Mouse (Mus musculus): ENCODE measurements around the gene Med4.

Med4 gene

DNA sequence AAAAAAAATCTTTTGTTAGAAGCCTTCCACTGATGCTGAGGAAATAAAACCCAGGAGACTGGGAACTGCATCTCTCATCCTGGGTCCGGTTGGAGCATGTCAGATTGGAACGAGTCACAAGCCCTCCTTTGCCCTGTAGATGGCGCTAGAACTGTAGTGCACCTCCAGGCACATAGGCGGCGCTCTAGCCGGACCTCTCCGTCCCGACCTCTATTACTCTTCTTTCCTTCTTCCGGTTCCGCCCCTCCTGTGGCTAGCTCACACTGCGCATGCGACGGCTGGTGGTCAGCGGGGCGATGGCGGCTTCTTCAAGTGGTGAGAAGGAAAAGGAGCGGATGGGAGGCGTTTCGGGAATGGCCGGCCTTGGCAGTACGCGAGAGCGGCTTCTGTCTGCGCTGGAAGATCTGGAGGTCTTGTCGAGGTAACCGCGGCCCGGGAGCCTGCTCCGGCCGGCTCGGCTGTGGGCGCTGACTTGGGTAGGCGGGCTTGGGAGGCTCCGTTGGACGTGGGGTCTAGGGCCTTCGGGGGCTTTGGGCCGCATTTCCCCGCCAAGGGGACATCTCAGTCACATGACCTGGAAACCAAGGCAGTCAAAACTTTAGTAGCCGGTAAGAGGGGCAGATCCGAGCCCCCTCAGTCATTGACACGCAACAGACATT, at the start of gene Med4:
Med4 (plus strand) TSS at position 261 of the 659 bp plus-strand sequence.
- peak; percentile 95 for DNase-seq (ENCODE audit: low read depth, low spot score)

DNA sequence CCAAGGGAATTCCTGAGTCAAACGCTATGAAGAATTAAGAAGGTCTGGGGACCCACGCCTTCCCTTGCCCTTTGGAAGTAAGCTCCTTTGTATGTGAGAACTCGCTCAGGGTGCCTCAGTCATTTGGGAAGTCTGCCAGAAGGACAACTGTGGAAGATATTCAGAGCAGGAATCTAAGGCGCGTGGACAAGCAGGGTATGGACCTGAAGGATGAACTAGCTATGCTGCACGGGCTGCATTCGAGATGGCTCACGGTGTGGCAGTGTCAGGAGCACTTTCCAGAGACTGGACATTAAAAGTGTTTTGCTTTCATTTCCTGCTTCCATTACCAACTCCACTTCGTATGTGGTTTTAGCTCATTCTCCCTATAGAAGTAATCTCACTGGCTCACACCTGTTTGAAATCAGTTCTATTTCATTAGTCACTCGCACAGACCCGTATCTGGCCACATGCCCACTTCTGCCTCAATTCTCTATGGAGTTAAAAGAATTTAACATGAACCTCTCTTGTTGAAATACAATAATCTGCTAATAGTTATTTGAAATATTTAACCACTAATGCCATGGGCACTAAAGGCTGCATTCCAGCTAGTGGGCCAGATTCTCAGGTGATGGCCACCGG, 49.2 kb upstream of the Med4 start:
- no peak for DNase-seq (ENCODE audit: low read depth, low spot score)

GRCm38 (mm10) chr14:73462211-73462610, 47.6 kb upstream of the Med4 start:
- DNase-seq (ENCODE audit: low read depth, low spot score), result no peak

DNA sequence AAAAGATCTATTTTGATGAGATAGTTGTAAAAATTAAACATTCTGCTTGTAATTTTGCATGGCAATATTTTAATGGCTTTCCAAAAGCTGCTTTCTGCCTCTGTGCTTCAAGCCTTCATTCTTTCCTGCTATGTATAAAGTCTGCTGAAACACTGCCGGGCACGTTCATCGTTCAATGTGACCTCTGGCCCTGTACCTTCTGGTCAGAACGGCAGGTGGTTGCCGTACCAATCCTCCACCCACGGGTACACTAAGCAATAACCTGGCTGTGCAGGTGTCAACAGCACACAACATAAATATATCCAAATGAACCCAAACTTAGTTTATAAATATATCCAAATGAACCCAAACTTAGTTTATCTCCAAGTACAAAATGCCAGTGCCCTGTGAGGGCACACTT, 42.1 kb upstream of the Med4 start:
- no peak for DNase-seq (ENCODE audit: low read depth, low spot score)

DNA sequence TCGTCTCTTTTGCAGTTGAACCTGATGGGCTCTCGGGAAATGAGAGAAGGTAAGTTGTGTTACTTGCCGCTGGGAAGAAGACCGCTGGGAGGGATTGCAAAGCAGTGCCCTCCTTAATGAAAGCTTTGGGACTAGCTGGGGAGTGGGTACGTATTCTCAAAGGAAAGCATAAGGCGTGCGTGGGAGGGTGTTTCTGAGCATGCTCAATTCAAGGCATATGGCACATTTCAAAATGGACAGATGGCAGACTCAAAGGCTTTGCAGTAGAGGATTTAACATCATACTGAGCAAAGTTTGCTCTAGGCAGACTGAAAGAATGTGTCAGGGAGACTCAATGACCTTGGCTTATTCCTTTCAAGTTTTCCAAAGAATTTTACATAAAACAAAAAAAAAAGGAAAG, 40.3 kb upstream of the Med4 start:
- DNase-seq (ENCODE audit: low read depth, low spot score), result no peak

- no peak for DNase-seq (ENCODE audit: low read depth, low spot score)
Measured at GRCm38 (mm10) chr14:73470593-73470992, 39.2 kb upstream of the Med4 start.

GRCm38 (mm10) chr14:73472205-73472604, 37.6 kb upstream of the Med4 start:
- no peak for DNase-seq (ENCODE audit: low read depth, low spot score)

DNA sequence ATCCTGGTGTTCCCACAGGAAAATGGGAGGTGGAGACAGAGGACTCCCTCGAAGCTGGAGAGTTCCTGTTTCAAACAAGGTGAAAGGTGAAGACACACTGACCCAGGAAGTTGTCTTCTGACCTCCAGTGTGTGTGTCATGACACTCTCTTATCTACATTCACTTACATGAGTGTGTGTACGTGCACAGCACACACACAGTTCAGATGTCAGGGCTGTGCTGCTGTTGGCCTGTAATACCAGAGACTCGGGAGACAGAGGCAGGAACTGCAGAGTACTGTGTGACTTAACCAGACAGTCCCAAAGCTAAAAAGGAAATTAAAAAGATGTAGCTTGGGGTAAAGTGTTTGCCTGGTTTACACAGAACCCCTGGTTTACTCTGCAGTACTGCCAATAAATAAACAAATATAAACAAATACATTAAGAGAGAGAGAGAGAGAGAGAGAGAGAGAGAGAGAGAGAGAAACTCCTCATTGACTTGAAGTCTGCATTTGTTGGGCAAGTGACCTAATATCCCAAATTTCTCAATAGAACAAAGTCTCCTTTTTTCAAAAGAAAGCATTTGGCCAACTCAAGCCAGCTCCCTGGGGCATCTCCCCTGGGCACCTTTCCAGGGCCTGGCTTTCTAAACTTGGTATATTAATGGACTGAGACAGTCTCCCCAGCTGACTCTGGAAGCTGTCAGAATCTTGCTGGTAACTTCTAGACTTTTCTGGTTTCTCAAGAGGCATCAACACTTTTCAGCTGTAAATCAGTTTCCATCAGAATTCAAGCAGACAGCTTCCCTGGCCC, 36.0 kb upstream of the Med4 start:
- DNase-seq (ENCODE audit: low read depth, low spot score), result no peak

DNA sequence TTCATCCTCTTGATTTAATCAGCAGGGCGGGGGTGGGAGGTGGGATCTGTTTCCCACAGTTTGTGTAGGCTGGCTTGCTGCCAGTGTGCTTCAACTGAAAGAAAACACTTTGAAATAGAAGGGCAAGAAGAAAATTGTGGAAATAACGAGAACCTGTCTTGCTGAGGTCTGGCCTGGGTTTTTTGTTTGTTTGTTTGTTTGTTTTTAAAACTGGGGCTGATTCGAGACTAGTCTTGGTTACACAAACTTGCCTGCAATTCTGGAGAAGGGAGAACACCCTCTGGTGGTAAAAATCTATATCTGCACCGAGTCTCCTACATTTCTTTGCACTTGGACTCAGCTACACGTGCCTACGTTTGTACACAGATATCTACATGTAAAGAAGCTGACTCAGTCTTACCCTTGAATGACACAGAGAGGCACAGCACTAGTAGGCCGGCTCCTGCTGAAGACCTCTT, 35.2 kb upstream of the Med4 start:
- no peak for DNase-seq (ENCODE audit: low read depth, low spot score)

- DNase-seq (ENCODE audit: low read depth, low spot score), result no peak
Measured at GRCm38 (mm10) chr14:73475506-73475905, 34.3 kb upstream of the Med4 start.

DNA sequence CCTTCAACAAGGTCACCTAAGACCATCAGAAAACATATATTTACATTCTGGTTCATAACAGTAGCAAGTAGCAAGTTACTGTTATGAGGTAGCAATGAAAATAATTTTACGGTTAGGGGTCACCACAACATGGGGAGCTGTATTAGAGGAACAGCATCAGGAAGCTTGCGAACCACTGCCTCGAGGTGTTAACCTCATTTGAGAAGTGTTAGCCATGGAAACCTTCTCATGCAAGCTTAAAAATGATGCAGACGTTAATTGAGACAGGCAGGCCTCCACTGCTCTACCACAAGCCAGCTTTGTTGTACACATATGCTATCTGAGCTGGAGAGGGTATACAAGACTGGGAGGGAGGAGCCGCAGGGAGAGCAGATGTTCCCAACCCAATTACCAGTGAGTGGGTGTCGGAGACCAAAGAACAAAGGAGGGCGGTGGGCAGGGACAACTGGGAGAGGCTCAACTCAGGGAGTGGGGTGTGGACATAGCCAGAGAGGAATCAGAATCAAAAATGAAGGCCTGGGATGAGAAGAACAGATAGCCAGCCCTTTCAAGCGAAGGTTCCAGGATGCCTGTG, 33.4 kb upstream of the Med4 start:
- no peak for DNase-seq (ENCODE audit: low read depth, low spot score)

- no peak for DNase-seq (ENCODE audit: low read depth, low spot score)
Measured at GRCm38 (mm10) chr14:73477077-73477476, 32.7 kb upstream of the Med4 start.

- no peak for DNase-seq (ENCODE audit: low read depth, low spot score)
Measured at GRCm38 (mm10) chr14:73478321-73478720, 31.5 kb upstream of the Med4 start.

DNA sequence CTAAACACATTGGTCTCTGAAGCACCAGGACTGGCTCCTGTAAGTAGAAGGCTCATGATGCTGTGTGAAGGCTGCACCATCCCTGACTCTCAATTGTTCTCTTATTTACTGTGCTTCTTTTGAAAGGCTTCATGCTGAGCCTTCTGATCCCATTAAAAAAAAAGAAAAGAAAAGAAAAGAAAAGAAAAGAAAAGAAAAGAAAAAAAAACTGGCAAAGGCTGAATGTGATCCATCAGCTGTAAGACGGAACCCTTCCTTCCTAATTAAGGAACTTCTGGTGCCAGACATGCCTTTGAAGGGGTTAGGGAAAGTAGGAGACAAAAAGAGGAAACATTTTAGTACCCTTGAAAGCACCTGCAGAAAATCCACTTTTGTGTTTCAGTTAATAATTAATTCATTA, 30.1 kb upstream of the Med4 start:
- no peak for DNase-seq (ENCODE audit: low read depth, low spot score)

DNA sequence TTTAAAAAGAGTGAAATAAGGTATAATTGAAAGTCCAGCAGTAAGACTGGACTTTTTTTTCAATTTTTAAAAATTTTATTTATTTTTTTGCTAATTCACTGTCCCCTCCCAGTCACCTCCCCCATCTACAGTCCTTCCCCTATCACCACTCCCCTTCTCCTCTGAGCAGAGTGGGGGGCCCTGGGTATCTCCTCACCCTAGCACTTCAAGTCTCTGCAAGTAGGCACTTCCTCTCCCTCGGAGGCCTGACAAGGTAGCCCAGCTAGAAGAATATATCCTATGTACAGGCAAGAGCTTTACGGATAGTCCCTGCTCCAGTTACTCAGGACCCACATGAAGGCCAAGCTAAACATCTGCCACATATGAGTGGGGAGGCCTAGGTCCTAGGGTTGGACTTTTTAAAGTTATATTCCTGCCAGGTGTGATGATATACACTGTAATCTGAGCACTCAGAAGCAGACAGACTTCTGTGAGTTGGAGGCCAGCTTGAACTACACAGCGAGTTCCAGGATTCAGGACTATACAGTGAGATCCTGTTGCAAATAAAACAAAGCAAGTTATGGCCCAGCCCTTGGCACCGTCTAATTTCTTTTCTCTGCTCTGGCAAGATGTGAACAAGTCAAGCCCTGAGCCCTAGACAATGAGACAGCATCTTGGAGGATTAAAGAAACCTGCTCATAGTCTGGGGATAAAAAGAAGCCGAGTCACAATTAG, 26.2 kb upstream of the Med4 start:
- no peak for DNase-seq (ENCODE audit: low read depth, low spot score)

- DNase-seq (ENCODE audit: low read depth, low spot score), result no peak
Measured at GRCm38 (mm10) chr14:73484366-73485110, 25.3 kb upstream of the Med4 start.

- DNase-seq (ENCODE audit: low read depth, low spot score), result no peak
Measured at GRCm38 (mm10) chr14:73486641-73487040, 23.2 kb upstream of the Med4 start.

DNA sequence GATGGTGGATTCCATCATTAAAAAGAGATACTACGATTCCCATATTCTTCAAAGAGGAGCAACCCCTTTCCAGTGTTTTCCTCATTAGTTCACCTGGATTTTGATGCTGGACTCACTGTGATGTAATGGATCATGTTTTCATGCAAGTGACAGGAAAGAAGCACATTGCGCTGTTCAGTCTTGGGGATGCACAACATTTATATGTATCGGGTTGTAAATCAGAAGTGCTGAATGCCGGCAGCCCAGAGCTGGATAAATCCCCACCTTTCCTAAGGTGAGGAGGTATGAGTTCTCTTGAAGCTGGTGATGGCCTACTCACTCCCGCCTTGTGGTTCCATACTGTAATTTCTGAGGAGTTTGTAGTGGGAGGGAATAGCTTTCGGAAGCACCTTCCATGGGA, 16.5 kb upstream of the Med4 start:
- no peak for DNase-seq (ENCODE audit: low read depth, low spot score)

DNA sequence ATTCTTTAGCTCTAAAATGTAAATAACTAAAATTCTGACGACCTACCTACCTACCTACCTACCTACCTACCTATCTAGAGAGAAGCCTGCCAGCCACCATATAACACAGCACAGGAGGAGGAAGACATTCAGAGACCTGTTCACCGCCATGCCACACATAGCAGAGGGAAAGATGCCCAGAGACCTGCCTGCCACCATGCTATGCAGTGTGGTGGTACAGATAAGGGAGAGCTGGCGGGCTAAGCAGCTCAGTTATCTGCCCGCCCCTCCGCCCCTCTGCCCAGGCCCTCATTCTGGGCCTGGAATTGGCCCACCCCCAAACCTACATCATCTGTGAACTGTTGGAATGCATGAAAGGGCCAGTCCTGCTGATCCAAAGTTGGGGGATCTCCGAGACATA, 15.7 kb upstream of the Med4 start:
- no peak for DNase-seq (ENCODE audit: low read depth, low spot score)

- DNase-seq (ENCODE audit: low read depth, low spot score), result no peak
Measured at GRCm38 (mm10) chr14:73495753-73496152, 14.1 kb upstream of the Med4 start.

- no peak for DNase-seq (ENCODE audit: low read depth, low spot score)
Measured at GRCm38 (mm10) chr14:73501283-73501682, 8.5 kb upstream of the Med4 start.
